Mouse (Mus musculus) activated CD4-positive, CD25-positive, alpha-beta regulatory T cell, adult 4 months (primary cell): ENCODE measurements at regions not wholly inside any gene's neighbourhood (a gene's known extent, or its start where the extent isn't known, plus 50 kb on each side); places are given as distances from the start of the nearest gene placed in this dataset.

Experiments
- ATAC-seq: one replicate; pipeline ENCODE4 v1.8.0; 2017

DNA sequence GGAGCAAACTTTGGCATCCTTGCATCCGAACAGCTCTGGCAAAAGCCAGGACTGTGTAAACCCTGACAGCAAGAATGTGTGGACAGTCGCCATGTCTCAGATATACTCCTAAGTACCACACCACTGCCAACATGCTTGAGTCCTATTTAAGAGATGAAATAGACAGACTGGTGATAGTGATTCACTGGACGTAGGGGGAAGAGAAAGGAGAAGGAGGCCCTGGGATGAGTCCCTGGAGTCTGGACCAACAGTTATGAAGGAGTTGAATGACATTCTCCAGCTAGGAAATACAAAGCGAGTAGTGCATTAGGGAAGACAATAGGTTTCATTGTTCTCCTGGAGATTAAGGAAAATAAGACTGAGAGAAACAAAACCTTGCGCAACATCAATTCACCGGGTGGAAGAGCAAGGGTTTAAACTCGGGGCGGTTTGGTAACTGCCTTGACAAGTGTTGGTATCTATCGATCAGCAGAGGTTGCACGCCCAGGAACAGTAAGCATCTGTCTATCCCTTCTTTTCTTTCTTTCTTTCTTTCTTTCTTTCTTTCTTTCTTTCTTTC is 54.3 kb upstream of the Nrbf2 start:
- no peak for ATAC-seq

DNA sequence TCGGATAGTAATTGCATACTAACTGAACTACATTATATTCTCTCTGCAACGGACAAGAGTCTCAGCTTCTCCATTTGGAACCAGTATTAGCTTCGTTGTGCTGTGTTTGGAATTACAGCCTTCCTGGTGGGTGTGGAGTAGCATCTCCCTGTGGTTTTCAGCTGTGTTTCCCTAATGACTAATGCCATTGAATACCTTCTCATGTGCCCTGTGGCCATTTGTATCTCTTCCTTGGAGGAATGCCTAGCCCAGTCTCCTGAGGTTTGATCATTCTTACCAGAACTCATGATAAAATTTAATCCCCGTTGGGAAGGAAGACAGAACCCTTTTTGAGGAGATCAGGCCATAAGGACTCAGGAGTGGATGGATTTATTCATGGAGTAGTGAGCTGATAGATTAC is 59.6 kb upstream of the Nrbf2 start:
- ATAC-seq, result no peak

DNA sequence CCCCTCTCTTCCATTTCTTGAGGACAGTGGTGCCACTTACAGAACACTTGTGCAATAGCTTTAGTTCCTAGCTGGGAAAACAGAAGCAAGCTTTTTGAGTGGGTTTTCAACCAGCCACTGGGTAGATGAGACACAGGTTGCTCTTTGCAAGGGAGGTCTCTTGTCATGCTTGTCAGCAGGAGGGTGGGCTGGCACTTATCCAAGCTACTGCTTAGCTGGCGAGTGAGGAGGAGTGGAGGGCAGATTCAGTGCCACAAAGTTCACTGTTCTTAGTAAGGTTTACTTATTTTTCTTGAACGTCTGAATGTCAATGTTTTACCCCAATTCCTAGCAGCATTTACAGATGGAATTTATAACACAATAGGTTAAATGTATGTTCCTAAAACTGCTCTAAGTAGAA is 65.9 kb upstream of the Nrbf2 start:
- ATAC-seq, result no peak

DNA sequence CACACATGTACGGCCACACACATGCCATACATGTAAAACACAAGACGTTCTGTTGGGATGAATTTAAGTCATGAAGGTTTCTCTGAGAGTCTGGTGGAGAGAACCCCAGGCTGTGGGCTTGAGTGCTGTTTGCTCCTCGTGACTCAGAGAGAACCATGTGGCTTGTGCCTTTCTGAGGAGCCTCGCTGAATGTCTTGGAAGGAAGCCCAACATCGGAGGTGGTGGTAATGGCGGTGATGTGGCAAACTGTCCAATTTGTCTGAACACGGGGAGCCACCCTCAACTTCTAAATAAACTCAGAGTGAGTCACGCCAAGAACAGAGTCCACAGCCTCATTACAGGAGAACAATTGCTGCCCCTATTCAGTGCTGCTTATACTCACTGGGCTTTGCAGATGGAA is 75.7 kb upstream of the Nrbf2 start:
- no peak for ATAC-seq

DNA sequence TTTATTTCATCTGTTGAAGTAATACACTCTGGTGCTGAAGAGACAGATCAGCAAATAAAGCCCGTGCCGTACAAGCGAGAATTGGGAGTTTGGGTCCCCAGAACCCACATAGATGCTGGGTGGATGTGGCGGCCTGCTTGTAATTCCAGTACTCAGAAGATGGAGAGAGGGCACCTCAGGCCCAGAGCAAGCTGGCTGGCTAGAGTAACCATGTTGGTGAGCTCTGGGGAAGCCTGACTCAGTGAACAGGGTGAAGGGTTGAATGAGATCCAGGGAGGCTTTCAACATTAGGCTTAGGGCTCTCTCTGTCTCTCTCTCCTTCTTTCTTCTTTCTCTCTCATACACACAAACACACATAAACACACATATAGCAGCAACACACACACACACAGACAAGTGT is 76.2 kb upstream of the Nrbf2 start:
- no peak for ATAC-seq

DNA sequence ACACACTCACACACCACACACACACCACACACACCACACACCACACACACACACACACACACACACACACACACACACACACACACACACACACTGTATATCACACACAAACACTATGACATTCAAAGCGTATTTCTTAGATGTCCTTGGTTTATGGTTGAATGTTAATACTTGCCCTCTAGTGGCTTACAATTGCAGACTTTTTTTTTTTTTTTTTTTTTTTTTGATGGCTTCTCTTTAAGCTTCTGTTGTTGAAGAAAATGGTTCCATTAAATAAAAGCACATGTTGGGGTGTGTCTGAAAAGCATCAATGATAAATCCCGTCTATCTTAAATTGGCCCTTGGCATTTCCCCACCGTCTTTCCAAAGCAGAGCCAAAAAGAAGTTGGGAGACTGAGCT is 79.5 kb upstream of the Nrbf2 start:
- ATAC-seq, result no peak

DNA sequence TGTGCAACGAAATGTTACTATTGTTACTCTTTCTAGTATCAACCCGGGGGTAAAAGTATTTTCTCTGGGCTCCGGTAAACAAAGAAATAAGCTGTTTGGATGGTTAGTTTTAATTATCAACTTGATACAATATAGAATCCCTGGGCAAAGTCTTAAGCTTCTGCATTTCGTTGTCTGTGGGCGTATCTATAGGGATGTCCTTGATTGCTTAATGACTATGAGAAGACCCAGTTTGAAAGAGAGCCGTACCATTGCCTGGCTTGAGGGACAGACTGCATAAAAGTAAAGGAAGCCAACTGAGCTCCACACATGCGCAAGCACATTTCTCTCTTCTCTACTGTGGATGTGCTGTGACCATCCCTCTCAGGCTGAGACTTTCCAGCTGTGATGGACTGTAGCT is 80.1 kb upstream of the Nrbf2 start:
- no peak for ATAC-seq

DNA sequence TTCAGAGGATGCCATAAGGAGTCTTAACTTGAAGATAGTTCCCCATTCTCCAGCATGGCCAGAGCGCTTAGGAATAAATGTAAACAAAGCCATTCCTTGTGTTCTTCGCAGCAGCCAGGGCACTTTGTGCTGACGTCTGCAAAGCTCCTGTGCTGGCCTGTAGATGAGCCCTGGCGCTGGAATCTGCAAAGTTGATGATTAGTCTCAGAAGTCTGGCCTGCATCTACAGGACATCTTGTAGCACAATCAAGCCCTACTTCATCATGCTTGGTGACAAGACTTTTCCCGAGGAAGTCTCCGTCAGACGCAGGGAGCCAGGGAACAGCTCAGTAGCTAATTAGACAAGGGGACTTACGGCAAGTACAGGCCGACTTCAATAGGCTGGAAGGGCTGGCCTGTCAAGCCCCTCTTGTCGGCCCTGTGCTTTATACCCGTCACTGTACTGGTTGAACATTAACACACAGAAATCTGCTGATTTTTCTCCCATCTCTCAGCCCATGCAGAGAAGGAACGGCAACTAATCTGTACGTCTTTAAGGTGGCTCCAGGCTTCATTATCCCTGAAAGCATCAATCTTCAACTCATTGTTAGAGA is 87.6 kb upstream of the Nrbf2 start:
- ATAC-seq, result no peak

DNA sequence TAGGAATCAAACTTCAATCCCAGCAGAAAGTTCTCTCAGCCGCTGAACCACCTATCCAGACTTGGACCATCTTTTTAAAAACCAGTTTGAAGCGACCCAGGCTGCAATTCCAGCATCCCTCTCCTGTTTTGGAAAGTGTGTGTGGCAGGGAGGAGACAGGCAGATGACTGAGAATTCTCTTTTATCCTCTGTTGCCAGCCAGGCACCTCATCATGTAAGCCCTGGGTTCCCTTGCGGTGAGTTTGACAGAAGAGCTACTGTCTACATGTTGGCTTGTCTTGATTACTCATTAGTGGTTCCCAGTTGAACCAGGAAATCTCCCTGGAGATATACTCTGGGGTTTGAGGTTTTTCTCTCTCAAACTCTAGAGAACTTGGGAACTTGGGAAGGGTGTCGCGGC is 91.5 kb upstream of the Nrbf2 start:
- no peak for ATAC-seq

DNA sequence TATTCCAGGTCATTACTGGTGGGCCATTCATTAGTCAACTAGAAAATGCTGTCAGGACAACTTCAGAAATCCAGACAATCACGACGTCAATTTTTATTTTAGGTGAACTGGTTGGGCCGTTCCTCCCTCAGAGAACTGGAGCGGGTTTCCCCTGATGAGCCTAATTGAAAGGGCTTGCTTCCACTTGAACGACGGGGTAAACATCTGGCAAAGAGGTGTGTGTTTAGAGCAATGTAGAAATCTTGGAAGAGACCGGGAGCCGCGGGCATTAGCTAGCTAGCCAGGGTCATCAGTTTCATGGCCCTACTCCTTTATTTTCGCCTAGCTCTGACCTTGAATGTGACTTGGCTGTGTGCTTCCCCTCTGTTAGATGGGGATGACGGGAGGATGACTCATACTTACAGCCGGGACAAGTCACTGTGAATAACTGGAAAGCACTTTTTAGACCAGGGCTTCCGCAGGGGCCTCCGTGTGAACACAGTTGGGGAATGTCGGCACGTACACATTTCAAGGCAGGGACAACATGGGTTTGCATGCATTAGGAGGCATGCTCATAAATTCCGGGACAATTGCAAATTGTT is 92.6 kb upstream of the Nrbf2 start:
- ATAC-seq, result no peak

DNA sequence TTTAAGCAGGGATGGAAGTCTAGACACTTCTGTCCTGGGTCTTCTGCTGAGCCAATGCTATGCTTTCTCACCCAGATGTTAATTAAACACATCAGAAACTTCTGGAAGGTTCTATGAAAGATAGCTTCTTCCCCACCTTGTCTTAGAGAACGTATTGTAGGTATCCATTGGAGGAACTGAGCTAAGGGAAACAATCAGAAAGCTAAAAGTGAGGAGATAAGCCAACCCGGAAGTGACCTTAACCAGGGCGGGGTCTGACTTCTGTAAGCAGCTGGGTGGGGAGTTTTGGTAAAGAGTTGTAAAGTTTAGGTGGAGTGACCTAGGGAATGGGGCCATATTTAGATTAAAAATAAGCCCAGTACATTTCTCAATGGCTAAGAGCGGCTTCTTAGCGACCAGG is 95.1 kb upstream of the Nrbf2 start:
- ATAC-seq, result no peak

DNA sequence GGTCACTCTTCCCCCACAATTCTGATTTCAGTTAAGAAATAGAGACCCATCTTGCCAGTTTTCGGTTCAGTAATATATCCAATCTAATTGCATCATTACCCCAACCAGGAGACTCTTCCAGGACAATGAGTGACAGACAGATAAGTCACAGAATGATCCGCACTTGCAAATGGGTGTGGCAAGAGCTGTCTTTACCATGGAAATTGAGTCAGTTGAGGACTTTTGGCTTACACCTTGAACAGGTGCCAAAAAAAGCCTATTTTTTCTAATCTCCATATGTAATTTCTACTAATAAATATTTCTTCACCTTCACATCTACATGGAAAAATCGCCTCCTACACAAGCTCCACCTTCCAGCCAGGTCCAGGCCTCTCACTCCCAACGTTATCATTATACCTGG is 98.2 kb upstream of the Nrbf2 start:
- no peak for ATAC-seq

DNA sequence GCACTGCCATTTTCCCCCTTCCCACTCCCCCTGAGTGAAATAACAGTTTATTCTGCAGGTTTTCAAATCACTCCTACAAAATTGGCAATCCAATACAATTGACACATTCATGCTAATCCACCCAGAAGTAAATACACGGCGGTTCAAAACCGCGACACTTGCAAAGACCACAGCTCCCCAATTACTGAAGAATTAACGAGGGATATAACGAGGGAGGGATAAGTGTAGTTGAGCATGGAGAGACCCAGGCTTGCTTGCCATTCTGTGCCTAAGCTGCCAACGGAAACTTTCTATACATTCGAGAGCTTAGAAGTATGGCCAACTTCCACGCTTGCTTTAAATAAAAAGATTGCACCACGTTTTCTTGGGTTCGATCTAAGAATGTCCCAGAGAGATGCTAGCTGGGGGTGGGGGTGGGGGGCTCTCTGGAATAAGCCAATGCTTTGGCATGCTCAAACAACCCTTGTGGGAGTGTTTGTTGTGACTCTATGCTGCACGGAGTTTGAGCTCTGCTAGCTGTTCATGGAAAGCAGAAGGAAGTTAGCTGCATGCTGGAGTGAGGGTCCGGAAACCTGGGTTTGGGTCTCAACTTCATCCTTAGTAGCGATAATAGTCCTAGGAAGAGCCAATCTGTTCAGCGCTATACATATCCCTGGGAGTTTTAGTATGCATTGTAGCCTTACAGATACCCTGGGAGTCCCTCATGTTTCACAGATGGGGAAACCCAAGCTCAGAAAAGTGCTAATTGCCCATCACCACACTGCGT is 98.9 kb upstream of the Nrbf2 start:
- no peak for ATAC-seq

DNA sequence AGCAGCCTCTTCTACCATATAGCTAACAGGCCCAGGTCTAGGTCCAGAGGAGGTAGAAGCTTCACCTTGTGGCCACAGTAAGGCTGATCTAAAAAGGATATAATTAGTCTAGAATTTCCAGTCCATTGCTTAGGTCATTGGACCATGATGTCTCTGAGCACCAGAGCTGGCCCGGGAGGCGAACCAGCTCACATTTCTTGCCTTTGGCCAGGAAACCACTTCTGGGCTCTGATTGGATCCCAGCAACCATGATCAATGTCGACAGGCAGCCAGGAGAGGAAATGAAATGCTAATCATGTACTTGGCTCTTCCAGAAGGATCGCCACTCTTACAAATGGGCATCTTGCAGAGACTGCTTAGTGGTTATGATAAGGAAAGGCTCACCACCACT is 99.5 kb upstream of the Nrbf2 start:
- ATAC-seq, result no peak

DNA sequence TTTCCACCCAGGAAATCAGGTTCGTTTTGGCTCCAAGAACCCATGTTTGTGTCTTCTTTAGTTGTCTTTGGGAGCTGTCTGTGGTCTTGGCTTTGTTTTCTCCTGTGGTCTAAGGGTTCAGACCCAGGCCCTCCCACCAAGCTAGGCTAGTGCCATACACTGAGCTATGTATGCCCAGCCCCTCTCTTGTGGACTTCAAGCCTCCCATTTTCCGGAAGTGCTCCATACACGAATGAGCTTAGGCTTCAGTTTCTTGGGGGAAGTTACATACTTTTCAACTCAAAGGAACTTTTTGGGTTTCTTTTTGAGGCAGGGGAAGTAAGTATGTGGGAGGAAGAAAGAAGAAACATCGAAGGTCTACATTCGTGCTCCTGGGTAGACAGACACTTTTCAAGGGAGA is 100.9 kb upstream of the Nrbf2 start:
- ATAC-seq, result no peak

DNA sequence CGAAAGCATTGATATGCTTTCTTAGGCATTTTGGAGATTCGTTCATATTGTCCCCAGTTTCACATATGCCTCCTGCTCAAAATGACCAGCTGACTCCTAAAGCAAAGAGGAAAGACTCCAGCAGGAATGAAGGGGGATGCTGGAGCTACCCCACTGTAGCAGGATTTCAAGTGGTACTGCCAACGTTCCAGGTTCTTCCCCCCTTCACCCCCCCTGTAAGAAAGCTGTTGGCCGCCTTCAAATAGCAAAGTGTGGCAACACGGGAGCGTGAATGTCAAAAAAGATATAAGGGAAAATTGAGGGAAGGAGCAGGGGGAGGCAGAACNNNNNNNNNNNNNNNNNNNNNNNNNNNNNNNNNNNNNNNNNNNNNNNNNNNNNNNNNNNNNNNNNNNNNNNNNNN is 103.7 kb upstream of the Nrbf2 start:
- ATAC-seq, result no peak

DNA sequence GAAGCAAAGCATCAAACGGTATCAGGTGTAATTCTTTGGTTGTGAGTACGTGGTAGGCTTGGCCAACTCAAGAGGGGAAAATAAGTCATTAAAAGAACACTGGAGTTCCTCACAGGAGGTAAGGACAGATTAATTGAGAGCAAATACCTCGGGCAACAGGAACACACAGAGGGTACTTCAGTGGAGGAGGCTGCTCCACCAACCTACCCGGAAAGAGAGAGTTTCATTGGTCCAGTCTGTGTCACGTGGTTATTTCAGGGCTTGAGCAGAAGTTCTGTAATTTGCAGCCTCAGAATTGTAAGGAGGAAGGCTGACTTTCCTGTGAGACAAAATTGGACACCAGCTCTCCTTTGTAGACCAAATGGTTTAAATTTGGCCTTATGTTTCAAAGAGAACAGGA is 115.3 kb upstream of the Nrbf2 start:
- ATAC-seq, result no peak

DNA sequence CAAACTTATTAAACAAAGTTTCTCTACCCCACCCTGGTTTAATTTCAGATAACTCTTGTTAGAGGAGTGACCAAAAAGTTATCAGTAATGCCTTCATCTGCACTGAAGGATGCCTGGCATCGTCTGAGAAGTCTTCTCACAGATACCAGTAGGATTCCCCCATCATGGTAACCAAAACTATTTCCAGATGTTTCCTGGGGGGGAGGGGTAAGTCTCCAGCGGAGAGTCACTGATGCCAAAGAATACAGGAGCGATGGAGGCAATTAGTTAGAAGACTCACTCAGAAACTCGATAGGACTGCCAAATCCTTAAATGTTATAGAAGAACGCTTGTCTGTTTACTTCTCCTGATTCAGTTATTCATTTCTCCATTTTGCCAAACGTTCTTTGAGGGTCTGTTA is 116.3 kb upstream of the Nrbf2 start:
- ATAC-seq, result no peak

DNA sequence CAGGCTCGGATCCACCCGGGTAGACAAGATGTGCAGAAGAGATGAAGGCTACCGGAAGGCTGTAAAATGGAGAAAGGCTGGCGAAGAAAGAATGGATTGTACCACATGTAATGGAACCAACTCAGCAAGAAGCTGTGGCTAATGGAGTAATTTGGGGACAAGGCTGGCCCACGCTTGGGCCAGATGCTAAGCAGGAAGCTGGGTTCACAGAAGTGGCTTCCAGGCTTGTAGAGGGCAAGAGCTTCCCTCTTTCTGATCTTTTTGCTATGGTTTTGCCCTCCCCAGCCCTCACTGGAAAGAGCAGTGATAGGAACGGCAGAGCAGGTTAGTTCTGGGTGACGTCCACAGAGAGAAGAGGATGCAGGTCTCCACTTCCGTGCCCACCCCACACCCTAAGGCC is 117.7 kb upstream of the Egr2 start:
- ATAC-seq, result no peak

DNA sequence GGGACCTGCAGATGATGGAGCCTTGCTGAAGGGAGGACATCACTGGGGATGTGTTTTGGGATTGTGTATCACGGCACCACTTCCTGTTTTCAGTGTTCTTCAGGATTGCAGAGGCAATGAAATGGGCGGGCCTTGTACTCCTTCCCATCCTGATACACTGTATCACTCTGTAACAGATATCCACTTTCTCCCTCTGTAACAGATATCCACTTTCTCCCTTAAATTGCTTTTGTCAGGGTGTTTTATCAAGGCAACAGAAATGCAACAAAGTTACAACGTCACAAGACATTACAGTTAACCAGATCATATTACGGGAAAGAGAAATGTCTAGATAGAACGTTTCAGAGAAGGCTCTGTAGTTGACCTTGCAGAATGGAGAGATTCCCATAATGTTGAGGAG is 114.5 kb upstream of the Egr2 start:
- ATAC-seq, result no peak

DNA sequence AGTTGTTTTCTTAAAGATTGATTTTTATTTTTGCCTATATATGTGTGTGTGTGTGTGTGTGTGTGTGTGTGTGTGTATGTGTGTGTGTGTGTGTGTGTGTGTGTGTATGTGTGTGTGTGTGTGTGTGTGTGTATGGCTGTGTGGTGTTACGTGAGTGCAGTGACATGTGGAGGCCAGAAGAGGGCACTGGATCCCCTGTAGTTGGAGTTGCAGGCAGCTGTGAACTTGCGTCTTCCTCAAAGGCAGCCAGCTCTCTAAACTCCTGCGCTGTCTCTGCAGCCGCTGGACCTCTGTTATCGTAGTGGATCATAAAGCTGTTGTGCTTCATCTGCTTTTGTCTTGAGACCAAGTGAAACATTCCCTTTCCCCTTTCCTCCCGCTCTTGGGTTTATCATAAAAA is 109.9 kb upstream of the Egr2 start:
- ATAC-seq, result no peak

DNA sequence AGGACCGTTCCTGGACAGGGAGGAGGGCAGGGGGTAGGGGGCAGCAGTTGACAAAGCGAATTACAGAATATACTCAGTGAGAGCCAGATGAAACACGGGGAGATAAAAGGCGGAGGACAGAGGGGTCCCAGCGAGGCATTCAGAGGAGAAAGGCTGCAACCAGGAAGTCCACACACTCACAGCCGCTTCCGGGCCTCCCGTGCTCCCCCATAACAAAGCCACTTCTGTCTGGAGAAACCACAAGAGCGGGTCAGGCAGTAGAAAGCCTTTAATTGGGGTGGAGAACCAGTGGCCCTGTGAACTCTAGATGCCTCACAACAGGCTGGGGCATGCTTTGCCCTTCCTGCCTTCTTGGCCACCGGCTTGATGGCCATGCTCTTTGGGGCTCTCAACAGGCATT is 108.1 kb upstream of the Egr2 start:
- ATAC-seq, result no peak

DNA sequence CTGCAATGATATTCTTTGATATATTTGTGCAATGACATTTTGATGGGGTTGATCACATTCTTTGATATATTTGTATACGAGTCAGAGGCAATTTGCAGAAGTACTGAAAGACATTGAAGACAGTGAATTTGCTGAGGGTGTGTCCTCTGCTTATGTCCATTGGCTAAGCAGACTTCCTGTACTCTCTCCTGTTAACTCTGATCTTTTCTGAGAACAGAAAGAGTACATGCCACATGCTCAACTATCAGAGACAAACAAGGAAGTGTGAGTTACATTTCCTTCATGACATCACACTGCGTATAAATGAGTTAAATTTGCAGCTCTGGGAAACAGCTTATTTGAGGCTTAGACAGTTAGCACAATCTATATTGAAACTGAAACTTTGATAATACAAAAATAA is 104.5 kb upstream of the Egr2 start:
- ATAC-seq, result peak; percentile 87

DNA sequence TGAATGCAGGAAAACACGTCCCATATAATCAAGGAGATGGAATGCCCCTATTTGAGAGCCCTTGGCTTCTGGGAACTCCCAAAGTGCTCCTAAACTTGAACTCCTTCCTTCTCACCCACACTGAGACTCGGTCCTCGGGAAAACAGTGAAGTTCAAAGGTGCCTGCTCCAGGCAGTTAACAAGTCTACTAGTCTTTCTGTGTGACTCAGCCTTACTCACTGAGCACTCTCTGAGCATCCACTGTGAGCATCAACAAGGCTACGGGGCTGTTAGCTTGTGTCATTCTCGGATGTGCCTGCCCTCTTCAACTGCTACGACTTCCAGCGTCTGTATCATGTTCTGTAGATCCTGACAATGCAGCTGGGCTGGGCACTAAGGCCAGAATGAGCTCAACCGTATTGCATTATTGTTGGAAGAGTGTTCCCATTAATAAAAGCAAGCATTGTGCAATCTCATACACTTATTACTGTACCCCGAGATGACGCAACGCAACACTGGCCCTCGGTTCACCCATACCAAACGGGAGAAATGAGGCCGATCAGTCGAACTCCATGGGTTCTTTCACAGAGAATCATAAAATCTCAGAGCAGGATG is 96.1 kb upstream of the Egr2 start:
- ATAC-seq, result no peak
